Mouse (Mus musculus) gonadal fat pad, adult 2 months (tissue): ENCODE measurements around the gene Smpdl3b. TPM values are rescaled to one million over a fixed set of nuclear protein-coding genes. Genes with fewer than 3 reads are reported as not detected.
"Not testable (repeated sequence)": the region's sequence is repeated elsewhere in the genome, so short reads cannot be mapped to it uniquely, and the experiment has no call there.

Experiments used
- DNase-seq: peaks from one replicate; pipeline ENCODE4 v3.0.0-alpha.2; 2012; ENCODE audit warnings: low read depth
- polyA plus RNA-seq: library from polyadenylated mRNA; depleted of rRNA; stranded (reverse); fragments of >200 nt; gene quantifications from 2 replicates; pipeline ENCODE4 v1.2.3, GENCODE M21; 2012

Gene Smpdl3b
- polyA plus RNA-seq, 1 experiment = 18.4 TPM

DNA sequence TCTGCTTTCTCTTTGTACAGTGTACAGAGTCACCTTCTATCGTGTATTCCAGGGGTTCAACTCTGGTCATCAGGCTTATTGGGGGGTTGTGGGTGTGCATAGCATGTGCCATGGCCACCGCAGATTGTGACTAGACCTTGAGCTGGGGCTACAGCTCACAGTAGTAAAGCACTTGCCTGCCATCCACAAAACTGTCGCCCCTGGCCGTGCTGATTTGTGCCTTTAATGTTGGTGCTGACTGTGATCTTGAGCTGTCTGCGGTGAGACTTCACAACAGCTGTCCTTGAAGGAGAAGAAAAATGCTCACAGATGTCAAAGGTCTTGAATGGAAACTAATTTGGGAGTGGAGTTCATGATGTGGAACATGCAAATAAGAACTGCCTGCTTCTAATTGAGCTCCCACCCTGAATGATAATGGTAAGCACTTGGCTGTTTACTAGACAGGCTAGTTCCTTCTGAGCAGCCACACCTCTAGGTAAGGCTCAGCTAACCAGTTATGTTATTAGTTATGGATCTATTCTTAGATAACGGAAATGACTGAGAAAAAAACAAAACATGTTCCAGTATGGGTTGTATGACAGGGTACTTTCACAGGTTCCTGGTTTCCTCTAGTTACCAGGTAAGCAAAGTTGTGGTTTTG, 21.6 kb upstream of the Smpdl3b start:
- DNase-seq = no peak

DNA sequence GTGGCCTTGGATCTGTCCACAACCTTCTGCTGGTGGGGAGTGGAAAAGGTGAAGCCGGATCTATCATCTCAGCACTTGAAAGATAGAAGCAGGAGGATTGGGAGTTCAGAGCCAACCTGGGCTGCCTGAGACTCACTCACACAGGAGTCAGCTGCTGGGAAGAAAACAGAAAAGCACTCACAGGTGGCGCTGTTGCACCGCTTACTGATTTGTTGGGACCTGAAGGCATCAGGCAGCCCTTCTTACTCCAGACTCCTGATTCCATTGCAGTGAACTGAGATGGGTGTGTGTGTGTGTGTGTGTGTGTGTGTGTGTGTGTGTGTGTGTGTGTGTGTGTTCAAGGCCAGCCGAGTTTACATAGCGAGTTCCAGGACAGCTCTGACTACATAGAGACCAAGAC, 19.7 kb upstream of the Smpdl3b start:
- no peak for DNase-seq

DNA sequence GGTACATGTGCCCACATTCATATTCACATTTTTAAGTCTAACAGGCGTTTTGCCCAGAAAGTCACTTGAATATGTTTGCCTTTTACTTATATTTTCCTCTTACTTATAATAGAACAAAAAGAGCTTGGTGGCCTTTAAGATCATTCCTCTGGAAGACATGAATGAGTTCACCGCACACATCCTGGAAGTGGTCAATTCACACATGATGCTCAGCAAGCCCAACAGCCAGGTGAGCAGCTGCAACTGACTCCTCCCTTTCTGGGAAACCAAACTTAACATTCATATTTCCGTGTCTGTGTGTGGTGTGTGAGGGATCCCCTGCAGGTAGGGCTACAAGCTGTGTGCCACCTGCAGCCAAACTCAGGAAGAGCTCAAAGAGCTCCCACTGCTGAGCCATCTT, 17.9 kb upstream of the Smpdl3b start:
- DNase-seq = no peak

DNA sequence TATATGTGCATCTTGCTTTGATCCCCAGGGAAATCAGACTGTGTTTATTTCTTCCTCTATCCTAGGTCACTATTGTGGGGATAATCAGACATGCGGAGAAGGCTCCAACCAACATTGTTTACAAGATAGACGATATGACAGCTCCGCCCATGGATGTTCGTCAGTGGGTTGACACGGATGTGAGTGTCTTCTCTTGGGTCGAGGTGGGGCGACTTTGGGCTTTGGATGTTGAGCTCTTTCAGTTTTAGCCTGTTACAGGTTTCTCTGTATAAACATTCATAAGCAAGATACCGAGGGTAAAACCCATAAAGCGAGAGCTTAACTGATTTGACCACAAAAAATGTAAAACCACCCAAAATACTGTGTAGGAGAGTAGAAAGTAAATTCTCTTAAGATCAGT, 14.7 kb upstream of the Smpdl3b start:
- DNase-seq = no peak

DNA sequence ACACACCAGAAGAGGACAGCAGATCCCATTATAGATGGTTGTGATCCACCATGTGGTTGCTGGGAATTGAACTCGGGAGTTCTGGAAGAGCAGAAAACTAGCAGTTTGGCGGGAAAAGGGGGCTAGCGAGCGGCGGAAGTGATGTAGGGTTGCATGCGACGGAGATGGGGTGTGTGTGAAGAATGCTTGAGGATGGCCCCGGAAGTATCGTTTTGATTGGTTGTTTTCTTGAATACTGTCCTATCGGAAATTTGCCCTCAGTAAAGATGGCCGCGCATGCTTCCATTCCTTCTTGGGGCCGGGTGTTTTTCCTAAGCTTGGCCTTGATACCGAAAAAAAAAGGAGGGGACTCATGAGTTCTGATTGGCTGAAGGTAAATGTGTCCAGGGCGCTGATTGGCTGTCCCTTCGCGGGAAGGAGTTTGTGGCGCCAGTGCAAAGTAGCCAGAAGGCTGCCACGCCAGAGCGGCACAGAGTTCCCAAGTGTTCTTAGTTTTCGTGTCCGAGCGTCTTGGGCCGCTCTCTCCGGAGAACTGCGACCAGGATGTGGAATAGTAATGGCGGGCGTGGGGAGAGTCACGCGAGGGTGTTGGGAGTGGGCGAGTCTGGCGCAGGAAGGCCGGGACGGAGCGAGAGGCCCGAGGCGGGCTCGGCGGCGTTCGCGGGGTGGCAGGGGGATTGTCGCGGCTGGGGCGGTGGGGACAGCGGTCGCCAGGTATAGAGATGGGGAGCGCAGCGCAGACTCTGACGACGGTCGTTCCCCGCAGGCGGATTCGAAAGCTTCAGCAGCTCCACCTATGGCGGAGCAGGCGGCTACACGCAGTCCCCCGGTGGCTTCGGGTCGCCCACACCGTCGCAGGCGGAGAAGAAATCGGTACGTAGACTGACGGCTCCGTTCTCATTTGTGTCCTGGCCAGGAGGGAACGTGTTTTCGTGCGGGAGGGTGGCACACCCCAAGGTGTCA, 11.1 kb upstream of the Smpdl3b start, which contains the start of gene Rpa2:
TSS of gene Rpa2 (plus strand) at position 419 of the 963 bp plus-strand sequence.
- DNase-seq = peak; percentile 99

DNA sequence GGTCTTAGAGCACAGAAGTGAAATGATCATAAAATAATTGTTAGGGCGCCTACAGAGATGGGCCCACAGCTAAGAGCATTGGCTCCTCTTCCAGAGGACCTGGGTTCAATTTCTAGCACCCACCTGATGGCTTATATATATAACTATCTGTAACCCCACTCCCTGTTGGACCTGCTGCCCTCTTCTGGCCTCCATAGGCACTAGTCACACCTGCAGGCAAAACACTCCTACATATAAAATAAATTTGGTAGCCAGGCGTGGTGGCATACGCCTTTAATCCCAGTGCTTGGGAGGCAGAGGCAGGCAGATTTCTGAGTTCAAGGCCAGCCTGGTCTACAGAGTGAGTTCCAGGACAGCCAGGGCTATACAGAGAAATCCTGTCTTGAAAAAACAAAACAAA, 6.1 kb upstream of the Smpdl3b start:
- DNase-seq = not testable (repeated sequence)

DNA sequence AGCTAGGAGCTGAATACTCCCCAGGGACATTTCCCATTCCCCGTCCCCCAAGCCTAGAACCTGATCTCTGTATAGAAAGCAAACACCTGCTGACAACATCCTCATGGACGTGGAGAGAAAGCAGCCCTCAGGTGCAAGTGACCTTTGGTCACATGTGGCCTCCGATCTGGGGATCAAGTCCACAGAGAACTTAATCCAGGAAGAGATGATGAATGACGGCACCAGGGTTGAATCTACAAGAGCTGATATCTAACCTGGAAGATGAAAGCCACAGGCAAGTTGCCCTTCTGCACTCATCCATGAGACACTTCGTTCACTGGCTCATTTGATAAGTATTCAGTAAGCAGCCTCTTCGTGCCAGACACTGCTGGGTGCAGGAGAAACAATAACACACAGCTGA, 5.5 kb upstream of the Smpdl3b start:
- no peak for DNase-seq

DNA sequence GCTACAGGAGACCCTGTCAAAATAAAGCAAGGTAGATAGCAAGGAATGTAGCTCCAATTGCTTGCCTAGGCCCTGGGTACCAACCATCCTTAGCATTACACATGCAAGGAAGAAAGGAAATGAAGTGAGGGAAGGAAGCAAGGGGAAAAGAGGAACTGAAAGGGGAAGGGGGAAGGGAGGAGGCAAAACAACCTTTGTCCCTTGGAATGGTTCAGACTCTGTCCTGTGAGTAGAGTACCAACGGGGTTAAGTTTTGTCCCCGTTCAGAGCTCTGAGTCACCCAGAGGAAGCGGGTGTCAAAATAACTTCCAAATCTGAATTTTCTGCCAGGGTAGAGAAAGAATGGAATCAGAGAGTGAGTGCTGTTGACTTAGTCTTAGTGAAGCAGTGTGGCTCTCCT, 3.2 kb upstream of the Smpdl3b start:
- no peak for DNase-seq

DNA sequence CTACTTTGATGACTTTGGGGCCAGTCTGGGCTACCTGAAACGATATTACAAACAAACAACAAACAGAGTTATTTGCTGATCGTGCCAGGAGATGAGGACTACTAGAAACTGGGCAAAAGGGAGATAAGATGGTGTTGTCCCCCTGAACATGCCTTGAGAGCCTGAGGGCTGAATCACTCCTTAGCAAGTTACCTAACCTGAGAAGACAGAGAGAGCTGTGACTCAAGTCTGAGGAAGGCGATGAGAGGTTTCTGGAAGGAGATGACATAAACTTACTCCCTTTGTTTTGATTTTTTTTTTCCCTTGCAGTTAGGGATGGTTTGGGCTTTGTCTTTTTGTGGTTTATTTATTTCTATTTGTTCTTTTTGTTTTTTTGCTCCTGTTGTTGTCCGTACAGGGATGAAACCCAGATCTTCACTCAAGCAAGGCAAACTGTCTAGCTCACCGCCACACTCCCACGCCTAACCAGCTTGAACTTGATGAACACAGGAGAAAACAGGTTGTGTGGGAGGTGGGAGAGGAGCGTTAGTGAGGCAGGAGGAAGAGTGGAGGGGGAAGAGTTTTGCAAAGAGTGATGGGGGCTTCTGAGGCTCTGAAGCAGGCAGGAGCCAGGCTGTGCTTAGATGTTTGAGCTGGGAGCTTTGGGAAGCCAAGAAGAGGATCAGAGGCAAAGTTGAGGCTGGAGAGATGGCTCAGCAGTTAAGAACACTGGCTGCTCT, 740 bp upstream of the Smpdl3b start:
- no peak for DNase-seq

DNA sequence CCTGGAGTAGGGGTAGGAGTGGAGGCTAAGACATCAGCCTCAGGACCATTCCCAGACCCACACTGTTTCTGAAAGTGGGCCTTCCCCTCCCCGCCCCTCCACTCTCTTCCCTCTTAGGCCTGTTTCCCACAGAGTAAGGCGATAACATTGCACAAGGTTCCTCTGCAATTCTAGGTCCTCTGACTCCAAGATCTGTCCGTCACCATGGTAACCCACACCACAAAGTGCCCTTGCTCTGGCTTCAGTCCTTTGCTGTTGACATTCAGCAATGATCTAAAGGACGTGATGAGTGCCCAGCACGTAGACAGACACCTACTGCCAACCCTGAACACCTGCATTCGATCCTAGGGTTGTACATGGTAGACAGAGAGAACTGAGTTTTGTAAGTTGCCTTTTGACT, 4.1 kb downstream of the Smpdl3b start:
- no peak for DNase-seq

DNA sequence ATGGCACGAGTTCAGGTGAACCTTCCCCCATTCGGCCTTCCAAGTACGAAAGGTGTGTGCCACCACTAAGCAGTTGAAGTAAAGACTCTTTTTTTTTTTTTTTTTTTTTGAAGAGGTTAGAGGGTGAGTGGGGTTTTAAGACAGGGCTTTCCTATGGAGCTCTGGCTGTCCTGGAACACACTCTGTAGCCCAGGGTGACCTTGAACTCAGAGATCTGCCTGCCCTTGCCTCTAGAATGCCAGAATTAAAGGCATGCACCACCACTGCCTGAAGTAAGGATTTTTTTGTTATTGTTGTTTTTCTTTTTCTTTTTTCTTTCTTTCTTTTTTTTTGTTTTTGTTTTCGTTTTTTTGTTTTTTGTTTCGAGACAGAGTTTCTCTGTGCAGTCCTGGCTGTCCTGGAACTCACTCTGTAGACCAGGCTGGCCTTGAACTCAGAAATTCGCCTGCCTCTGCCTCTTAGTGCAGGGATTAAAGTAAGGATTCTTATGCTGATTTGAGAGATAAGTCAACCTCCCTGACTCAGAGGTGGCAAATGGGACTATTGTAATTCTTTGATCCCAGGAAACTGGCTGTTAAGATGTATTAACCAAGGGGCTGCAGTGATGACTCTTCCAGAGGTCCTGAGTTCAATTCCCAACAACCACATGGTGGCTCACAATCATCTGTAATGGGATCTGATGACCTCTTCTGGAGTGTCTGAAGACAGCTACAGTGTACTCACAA, 7.6 kb downstream of the Smpdl3b start:
- DNase-seq = no peak

DNA sequence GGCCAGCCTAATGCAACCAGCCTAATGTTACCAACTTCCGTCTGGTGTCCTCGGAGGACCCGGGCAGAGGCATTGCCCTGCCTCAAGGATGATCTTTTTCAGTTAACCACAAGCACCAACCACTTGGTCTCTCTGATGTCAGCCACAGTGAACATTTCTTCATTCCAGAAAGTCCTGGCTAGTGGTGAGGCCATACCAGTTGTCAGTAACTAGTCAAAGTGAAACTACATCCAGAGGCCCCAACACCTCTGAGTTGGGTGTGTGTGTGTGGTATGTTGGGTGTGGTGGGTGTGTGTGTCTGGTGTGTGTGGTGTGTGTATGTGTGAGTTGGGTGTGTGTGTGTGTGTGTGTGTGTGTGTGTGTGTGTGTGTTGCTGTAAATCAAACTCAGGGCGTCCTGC, 8.3 kb downstream of the Smpdl3b start:
- DNase-seq = no peak

DNA sequence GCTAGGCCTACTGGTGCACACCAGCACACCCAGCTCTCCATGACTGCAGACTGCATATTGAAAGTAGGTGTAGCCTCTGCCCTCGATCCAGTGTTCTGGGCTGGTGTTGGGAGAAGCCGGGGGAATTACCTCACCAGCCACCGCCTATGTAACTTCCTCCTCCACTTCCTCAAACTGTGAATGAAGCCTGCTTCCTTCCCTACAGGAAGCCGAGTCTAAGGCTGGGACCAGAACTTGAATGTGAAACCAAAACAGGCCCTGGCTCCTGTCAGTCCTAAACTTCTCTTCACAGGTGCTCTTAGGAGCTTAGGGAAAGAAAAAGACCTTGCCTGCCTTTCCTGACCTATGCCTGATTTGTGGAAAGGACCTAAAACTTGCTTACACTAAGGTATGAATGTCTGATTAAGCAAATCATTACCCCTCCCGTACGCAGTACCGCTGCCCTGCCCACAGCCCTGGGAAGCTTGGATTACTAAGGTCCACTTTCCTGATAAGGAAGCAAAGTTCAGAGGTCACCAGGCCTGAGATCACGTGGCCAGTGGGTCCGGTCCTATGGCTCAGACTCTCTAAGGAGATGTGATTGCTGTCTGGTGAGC, 9.3 kb downstream of the Smpdl3b start:
- DNase-seq = no peak

DNA sequence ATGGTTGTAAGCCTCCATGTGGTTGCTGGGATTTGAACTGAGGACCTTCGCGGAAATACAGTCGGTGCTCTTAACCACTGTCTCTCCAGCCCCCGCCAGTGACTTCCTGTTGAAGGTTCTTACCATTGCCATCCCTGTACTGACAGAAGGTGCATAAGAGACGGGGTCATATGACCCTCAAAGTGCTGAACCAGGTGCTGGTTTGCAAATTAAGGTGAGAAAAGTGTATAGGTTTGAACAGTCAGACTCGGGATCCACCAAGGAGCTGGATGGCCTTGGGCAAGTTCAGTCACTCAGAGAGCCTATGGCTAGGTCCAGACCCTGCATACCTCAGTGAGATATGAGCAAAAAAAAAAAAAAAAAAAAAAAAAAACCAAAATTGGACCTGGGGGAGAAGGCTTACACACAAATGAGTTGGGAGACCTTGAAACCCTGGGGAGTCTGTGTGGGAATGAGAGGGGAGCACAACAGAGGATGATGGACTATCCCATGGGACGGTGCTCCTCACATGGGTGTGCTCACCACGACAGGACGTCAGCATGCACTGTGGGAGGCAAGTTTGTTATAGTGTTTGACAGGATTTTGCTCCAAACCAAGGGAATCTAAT, 10.0 kb downstream of the Smpdl3b start:
- DNase-seq = no peak

DNA sequence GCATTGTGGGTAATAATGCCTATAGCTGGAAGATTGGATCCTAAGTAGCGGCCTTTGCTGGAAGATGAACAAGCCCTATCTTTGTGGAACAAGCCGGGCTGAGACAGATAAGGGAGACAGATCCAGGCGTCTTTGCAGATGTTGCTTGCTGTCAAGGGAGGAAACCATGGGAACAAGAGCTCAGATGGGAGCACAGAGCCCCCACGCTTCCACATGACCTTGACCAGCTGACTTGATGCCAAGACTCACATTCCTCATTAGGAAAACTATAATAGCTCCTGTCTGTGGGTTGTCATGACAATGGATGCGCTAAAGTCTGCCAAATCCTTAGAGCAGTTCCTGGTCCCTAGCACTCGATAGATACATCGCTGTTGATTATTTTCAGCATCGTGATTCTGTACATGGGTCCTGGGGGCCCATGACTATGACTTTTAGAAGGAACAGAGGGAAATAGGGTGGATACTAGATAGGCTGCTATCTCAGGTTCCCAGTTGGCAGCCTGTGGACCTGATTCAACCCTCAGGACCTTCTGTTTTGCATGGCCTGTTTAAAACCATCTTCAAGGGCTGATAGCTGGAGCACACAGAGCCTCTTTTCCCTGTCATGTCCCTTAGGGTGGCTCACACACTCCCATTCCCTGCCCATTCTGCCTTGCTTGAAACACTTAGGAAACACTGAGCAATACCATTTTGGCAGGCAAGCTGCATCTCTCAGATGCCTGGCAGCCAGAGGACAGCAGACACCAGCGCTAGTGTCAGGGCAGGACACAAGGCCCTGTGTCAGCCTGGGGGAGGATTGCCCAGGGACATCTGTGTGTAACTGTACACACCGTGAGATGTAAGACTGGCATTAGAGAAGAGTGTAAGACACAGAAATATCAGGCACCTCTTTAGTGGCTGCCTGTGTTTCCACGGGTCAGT, 12.8 kb downstream of the Smpdl3b start:
- no peak for DNase-seq

DNA sequence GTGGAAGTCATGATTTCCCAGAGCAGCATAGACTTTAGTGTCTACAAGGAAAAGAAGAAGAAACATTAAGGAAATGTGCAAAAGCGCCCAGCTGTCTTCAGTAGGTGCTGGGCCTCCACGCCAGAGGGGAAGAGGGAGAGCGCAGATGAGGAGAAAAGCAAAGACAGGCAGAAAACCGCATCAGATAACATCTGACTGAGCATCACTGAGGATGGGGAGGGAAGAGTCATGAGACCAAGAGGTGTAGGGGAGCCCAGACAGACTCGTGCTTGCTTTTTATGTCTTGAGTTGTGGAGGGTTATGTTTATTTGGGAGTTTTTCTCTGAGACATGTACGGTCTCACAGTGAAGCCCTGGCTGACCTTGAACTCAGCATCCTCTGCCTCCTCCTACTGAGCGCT, 15.6 kb downstream of the Smpdl3b start:
- DNase-seq = no peak

DNA sequence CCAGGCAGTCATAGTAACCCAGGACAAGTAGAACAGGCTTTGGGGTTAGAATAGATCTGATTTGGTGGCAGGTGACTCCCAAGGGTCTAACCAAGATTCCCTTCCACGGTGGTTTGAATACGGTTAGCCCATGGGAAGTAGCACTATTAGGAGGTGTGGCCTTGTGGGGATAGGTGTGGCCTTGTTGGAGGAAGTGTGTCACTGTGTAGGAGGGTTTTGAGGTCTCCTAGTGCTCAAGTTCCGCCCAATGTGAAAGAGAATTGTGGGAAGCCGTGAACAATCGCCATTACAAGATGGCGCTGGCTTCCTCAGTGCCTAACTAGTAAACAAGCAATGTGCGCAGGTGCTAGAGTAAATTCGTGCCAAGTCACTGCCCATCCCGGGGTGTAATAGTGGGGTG, 19.9 kb downstream of the Smpdl3b start:
- not testable (repeated sequence) for DNase-seq

DNA sequence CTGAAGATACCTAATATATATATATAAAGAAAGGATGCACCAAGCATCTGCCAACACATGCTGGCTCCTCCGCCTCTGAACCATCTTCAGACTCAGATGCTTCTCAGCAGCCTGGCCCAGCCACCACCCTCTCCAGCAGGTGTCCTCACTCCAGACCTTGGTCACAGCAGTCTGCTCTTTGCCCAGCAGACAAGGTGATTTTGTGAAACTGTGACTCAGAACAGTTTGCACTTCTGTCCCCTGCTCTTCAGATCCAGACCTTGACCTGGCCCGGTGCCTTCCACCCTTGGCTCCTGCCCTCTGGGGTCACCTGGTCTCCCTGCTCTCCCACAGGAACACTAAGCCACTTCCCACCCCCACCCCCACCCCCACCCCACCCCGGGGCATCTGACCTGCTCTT, 21.2 kb downstream of the Smpdl3b start:
- no peak for DNase-seq

DNA sequence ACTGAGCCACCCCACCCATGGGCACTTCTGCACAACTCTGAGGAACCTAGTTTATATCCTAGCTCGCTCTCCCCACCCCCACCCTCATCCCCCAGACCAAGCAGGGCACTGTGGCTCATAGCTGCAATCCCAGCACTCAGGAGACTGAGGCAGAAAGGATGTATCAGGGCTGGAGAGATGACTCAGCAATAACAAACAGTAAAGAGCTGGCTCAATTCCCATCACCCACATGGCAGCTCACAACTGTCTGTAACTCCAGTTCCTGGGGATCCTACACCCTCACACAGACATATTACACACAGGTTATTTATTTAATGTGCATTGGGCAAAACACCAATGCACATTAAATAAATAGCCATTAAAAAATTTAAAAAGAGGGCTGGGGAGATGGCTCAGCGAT, 21.7 kb downstream of the Smpdl3b start:
- no peak for DNase-seq

DNA sequence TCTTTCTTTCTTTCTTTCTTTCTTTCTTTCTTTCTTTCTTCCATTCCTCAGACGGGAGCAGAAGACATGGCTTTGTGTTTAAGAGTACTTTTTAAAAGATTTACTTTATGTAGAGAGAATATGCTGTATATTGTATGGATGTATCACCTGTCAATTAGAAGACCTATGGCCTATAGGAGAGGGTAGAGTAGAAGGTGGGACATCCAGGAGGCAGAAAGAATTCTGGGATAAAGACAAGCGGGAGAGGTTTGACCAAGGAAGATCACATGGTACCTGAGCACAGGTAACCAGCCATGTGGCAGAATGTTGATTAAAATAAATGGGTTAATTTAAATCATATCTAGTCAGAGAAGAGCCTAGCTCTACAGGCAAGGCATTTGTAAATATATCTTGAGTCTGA, 22.3 kb downstream of the Smpdl3b start:
- DNase-seq = no peak
